8 mouse cellular contexts compared by ENCODE assay signal in genomic region chr19:30205159-30205816, GRCm38 (mm10). TPM values are rescaled to one million over a fixed set of nuclear protein-coding genes. Genes with fewer than 3 reads are reported as not detected.
DNase-seq lines count a peak whose midpoint lies in the region; ATAC-seq lines count a peak whose summit lies in the region.

No protein-coding gene starts in this region.

- peak; percentile 8 to 59 for DNase-seq in heart, adult 18-20 months
- DNase-seq in ES-CJ7 (ENCODE audit: low read depth, low spot score) = peak; percentile 82
- DNase-seq in cerebellum, postnatal 14 days = peak; percentile 68 to 69
- peak; percentile 44 for DNase-seq in heart, postnatal 4 days
- DNase-seq in left cerebral cortex, adult 18-20 months (ENCODE audit: low spot score in 2 of 2) = peak; percentile 15 to 50
- peak; percentile 89 for DNase-seq in midbrain, embryonic 14.5 days
- DNase-seq in thymus, postnatal 25 days = peak; percentile 9

- H3K4me1 ChIP-seq in heart, embryonic 11.5 days (ENCODE audit: control insufficient read depth, insufficient read depth, low read length) = peaks cover 3% of the 10 kb centered on the region
- no peaks in the 10 kb centered on the region for H3K4me1 ChIP-seq in midbrain, embryonic 14.5 days (ENCODE audit: control insufficient read depth, insufficient read depth, low read length)

- WGBS in heart, embryonic 11.5 days (ENCODE audit: insufficient replicate concordance) = 18% methylated on average over 12 of the region's 12 CpGs
- WGBS in midbrain, embryonic 14.5 days = 20% methylated on average over 12 of the region's 12 CpGs

- no peak overlapping the region for H3K4me3 ChIP-seq in heart, embryonic 11.5 days (ENCODE audit: low read depth, low read length)
- H3K4me3 ChIP-seq in midbrain, embryonic 14.5 days (replicated peaks; ENCODE audit: low read depth, low read length) = no peak overlapping the region

- H3K27ac ChIP-seq in heart, embryonic 11.5 days (ENCODE audit: low read depth, low read length) = no peak overlapping the region
- H3K27ac ChIP-seq in midbrain, embryonic 14.5 days (replicated peaks; ENCODE audit: low read depth, low read length) = no peak overlapping the region

- H3K36me3 ChIP-seq in heart, embryonic 11.5 days (ENCODE audit: control insufficient read depth, insufficient read depth, low read length) = no peaks in the 10 kb centered on the region
- H3K36me3 ChIP-seq in midbrain, embryonic 14.5 days (ENCODE audit: control insufficient read depth, insufficient read depth, low read length) = no peaks in the 10 kb centered on the region

- no peak overlapping the region for H3K4me2 ChIP-seq in heart, embryonic 11.5 days
- H3K4me2 ChIP-seq in midbrain, embryonic 14.5 days (ENCODE audit: low read length) = no peak overlapping the region

- no peak overlapping the region for H3K9ac ChIP-seq in heart, embryonic 11.5 days (ENCODE audit: low read depth, low read length)
- no peak overlapping the region for H3K9ac ChIP-seq in midbrain, embryonic 14.5 days (replicated peaks; ENCODE audit: low read length)

- ATAC-seq in heart, embryonic 11.5 days (replicated peaks; ENCODE audit: insufficient number of reproducible peaks, low FRiP score, low TSS enrichment) = no peak
- ATAC-seq in midbrain, embryonic 14.5 days (ENCODE audit: low FRiP score, low TSS enrichment) = no peak

- H3K9me3 ChIP-seq in heart, embryonic 11.5 days (replicated peaks; ENCODE audit: control insufficient read depth, low read length) = no peaks in the 10 kb centered on the region
- no peaks in the 10 kb centered on the region for H3K9me3 ChIP-seq in midbrain, embryonic 14.5 days (ENCODE audit: control insufficient read depth, low read length)

- no peaks in the 10 kb centered on the region for H3K27me3 ChIP-seq in heart, embryonic 11.5 days (ENCODE audit: control insufficient read depth, insufficient read depth, low read length)
- H3K27me3 ChIP-seq in midbrain, embryonic 14.5 days (ENCODE audit: control insufficient read depth, insufficient read depth, low read length) = no peaks in the 10 kb centered on the region

RNA-seq across cellular contexts. Expression of gene Mbl2, which starts 27.5 kb away (rescaled TPM):
- not detected for total RNA-seq in heart, adult 18-20 months (2021)
- not detected in 2 replicates for polyA plus RNA-seq in heart, embryonic 11.5 days (2014; fragmentation: Nextera tagmentation; extraction: Ambion mirVana)
- not detected for total RNA-seq in heart, postnatal 4 days (2021)
- total RNA-seq in left cerebral cortex, adult 18-20 months (2021) = not detected
- not detected in 2 replicates for polyA plus RNA-seq in midbrain, embryonic 14.5 days (2014; fragmentation: Nextera tagmentation; extraction: Ambion mirVana)

RNA-seq across cellular contexts. Expression of gene Gldc, which starts 30.1 kb away (rescaled TPM):
- under 1 TPM; 0.17 to 0.28 TPM for total RNA-seq in heart, adult 18-20 months (2021)
- 5.0 and 5.6 TPM in 2 replicates for polyA plus RNA-seq in heart, embryonic 11.5 days (2014; fragmentation: Nextera tagmentation; extraction: Ambion mirVana)
- total RNA-seq in heart, postnatal 4 days (2021) = under 1 TPM; 0.34 to 0.43 TPM
- total RNA-seq in left cerebral cortex, adult 18-20 months (2021) = 10 to 100 TPM; 23.1 to 23.7 TPM
- 6.9 and 7.1 TPM in 2 replicates for polyA plus RNA-seq in midbrain, embryonic 14.5 days (2014; fragmentation: Nextera tagmentation; extraction: Ambion mirVana)

Comparison
In these comparisons a context has a peak if more than half of its experiments do, and no peak if none do; other contexts are left out.
1. DNase-seq: peak in every context shown above with its lines; median percentile 89 in midbrain, embryonic 14.5 days; 82 in ES-CJ7; 68 in cerebellum, postnatal 14 days; 44 in heart, postnatal 4 days; 34 in heart, adult 18-20 months; 32 in left cerebral cortex, adult 18-20 months; 9 in thymus, postnatal 25 days.
2. RNA of gene Gldc, which starts 30.1 kb away (total RNA-seq): 23.1 to 23.7 TPM in left cerebral cortex, adult 18-20 months; 0.34 to 0.43 TPM in heart, postnatal 4 days and 0.17 to 0.28 TPM in heart, adult 18-20 months; every median in the first group is over 10 times any median in the second.